Mouse (Mus musculus) layer of hippocampus, adult 11-12 months (tissue): ENCODE results near the gene Aars2.

Source experiments
- DNase-seq: peaks from one replicate; pipeline ENCODE4 v3.0.0; 2022; ENCODE audit warnings: low spot score

The Aars2 gene

GRCm38 (mm10) chr17:45506700-45507189 lies at the start of gene Aars2:
Aars2 (plus strand) TSS chr17:45506841.
- DNase-seq = peak; percentile 92

- DNase-seq = no peak
Observed at GRCm38 (mm10) chr17:45457487-45457886, 49.2 kb upstream of the Aars2 start.

GRCm38 (mm10) chr17:45458516-45458915 lies 48.1 kb upstream of the Aars2 start:
- DNase-seq = no peak

DNA sequence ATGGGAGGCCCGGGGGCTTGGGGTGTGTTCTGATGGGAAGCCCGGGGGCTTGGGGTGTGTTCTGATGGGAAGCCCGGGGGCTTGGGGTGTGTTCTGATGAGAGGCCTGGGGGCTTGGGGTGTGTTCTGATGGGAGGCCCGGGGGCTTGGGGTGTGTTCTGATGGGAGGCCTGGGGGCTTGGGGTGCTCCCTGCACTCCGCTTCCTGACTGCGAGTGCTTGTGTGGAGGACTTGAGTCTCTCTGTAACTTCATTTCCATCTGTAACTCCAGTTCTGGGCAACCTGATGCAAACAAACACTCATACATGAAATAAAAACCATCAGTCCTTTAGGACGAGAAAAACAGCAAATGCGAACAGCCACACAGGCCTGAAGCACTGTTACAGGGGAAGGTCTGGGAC lies 47.6 kb upstream of the Aars2 start:
- DNase-seq = no peak

GRCm38 (mm10) chr17:45462506-45462905 lies 44.1 kb upstream of the Aars2 start:
- DNase-seq = no peak

GRCm38 (mm10) chr17:45464255-45464654 lies 42.4 kb upstream of the Aars2 start:
- DNase-seq = no peak

GRCm38 (mm10) chr17:45466701-45467100 lies 39.9 kb upstream of the Aars2 start:
- DNase-seq = no peak

DNA sequence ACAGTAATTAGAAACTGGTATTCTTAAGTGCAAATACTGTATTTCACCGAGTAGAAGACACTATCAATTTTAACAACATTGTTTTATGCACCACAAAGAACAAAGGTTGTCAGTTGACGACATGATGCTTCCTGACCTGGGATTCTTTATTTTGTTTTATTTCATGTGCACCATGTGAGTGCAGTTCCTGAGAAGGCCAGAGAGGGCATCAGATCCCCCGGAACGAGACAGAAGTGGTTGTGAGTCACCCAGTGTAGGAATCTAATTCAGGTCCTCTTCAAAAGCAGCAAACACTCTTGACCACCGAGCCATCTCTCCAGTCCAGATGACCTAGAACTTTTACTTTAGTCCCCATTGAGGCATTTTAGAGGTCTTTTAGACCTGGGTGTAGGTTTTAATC lies 38.3 kb upstream of the Aars2 start:
- DNase-seq = no peak

DNA sequence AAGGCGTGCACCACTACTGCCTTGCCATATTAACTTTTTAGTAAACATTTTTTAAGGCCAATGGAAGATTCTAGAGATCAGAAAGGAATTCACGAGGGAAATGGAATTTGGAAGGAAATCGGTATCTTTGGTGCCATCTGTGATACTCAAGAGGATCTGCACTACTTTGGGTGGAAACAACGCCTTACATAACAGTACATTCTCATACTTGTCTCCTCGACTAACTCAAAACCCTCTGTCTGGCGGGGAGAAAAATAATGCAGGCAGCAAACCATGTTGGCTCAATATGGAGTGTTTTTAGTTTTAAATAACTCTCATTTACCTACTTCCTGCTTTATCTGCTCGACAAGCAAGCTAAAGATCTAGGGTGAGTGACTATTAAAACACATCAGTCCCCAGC lies 35.9 kb upstream of the Aars2 start:
- DNase-seq = no peak

GRCm38 (mm10) chr17:45473667-45474066 lies 33.0 kb upstream of the Aars2 start:
- no peak for DNase-seq

DNA sequence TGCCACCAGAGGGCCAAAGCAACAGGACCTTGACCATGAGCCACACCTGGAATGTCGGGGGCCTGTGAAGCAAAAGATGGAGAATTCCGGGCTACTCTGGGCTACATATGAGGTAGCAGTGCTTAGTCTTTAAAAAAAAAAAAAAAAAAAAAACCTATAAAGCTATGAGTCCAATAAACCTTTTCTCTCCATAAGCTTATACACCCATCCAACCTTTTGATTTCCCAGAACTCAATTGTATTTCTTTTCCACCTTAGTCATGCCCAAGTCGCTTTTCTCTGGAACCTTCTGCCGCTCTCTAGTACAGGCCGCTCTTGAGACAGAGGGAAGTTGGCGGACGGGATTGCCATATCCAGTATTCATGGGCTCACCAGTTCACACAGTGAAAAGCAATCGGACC lies 32.5 kb upstream of the Aars2 start:
- no peak for DNase-seq

GRCm38 (mm10) chr17:45474669-45475465 lies 31.8 kb upstream of the Aars2 start, which contains the start of gene Spats1:
Spats1 (minus strand) TSS chr17:45475415.
- DNase-seq = peak; percentile 87

- peak; percentile 85 for DNase-seq
Observed at GRCm38 (mm10) chr17:45478234-45478825, 28.3 kb upstream of the Aars2 start.

DNA sequence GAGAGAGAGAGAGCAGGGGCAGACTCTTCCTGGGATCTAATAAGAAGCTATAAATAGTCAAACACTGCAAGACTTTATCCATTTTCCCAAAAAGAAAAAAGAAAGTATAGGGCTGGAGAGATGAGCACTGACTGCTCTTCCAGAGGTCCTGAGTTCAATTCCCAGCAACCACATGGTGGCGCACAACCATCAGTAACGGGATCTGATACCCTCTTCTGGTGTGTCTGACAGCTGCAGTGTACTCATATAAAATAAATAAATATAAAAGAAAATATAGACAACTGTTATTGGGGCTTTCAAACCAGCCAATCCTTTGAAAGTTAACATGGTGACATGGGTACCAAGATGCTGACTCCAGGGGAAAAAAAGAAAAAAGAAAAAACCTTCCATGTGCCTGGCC lies 26.2 kb upstream of the Aars2 start:
- peak; percentile 37 for DNase-seq

DNA sequence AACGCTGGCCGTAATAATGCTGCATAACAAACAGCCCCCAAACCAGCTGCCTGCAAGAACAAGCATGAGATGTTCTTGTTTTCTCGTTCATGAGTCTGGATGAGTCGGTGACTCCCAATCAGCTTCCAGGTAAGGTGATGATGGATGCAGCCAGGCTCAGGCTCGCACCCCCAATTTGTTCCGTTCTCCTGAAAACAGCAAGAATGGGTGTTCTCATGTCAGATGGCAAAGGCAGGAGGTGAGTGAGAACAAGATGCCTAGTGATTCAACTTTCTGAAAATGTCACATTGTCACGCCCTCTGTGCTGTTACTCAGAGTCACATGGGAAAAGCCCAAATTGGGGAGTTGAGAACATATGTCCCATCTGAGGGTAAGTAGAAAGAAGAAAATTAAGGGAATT lies 21.1 kb upstream of the Aars2 start:
- DNase-seq = peak; percentile 43

- DNase-seq = no peak
Observed at GRCm38 (mm10) chr17:45487216-45487615, 19.4 kb upstream of the Aars2 start.

GRCm38 (mm10) chr17:45488321-45489254 lies 18.1 kb upstream of the Aars2 start:
- no peak for DNase-seq

GRCm38 (mm10) chr17:45489736-45490135 lies 16.9 kb upstream of the Aars2 start:
- no peak for DNase-seq

DNA sequence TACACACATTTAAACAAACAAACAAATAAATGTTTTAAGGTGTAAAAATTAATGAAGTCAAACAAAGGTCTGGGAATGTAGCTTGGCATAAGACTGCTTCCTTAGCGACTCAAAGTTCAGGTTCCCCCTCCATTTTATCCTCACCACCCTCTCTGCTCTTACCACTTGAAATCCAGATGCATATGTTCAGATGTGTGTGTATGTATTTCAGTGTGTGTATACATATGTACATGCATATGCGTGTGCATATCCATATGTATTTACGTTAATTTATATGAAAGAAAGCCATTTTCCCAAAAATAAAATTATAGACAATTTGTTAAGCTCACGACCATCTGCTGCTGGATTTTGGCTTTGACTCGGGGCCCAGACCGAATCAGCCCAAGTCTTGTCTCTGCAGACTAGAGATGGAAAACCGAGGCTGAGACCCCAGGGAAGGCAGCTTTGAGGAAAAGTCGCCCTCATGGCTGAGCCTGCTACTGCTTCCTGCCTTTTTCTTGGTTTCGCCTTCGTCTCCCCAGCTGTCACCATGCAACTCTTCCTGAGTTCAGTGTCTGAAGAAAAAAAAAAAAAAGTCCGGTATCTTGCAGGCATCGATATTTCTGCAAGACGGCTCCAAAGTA lies 16.0 kb upstream of the Aars2 start:
- no peak for DNase-seq

DNA sequence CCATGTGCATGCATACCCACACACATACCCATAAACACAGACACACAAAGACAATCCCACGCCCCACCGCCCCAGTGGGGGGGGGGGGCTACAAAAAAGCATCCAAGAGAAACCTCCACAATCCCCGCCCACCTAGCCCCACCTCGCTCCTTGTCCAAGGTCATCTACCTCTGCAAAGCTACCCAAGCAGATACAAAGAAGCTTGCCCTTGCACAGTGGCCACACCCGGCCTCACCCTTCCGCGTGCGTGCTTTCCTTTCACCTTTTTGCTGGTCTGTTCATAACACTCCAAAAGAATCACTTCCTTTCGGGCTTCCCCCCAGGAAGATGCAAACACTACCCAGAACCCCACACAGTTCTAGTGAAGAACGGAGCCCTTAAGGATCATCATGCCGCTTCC lies 11.2 kb upstream of the Aars2 start:
- no peak for DNase-seq

DNA sequence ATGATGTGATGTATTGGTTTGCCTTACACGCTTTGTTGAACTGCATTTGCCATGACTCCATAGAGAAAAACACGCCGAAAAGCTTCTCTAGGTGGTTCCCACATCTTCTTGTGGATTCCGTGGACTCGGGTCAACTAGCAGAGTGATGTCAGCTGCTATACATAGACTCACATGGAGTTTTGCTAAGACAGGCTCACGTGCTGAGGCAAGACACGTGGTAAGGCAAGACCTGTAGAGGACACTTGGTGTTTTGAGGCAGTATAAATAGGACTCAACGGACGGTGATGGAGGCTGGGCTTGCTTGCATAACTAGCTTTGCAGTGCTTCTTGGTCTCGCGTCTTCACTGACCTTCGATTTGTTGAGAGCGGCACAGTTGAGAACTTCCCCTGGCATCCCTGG lies 8.2 kb upstream of the Aars2 start:
- DNase-seq = no peak

GRCm38 (mm10) chr17:45499516-45499915 lies 7.1 kb upstream of the Aars2 start:
- DNase-seq = no peak
